Mouse (Mus musculus): ENCODE results near the gene Lhpp.

Lhpp gene

GRCm38 (mm10) chr7:132713483-132714126 lies 103.2 kb downstream of the Lhpp start:
- peak; percentile 67 for DNase-seq

DNA sequence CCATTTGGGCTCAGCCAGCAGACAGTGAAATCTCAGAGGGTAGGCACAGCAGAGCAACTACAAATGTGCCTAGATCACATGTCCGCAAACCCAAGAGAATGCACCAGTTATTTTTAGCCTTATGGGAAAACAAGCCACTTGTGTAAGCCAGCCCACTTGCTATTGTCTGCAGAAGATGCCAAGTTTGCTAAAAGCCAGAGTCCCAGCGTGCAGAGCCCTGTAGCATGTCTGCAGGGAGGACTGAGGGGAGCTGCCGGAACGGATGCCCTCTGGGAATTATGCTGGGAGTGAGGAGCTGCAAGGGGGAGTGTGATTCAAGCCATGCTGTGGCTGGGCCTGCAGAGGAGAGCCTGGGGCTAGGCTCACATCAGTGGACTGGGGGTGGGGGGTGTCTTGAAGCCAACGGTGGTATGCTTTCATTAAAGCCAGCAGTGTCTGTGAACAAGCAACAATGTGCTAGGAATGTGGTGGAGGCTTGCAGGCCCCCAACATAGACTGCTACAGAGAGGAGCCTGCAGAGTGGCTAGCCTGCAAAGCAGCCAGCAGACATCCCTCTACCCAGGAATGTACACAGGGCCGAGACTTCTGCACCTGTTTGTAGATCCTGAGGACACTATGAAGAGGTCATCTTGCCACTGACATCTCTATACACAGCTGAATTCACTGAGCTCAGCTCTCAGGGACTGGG lies 103.9 kb downstream of the Lhpp start:
- peak; percentile 61 for DNase-seq

GRCm38 (mm10) chr7:132715259-132715658 lies 104.8 kb downstream of the Lhpp start:
- DNase-seq = no peak

DNA sequence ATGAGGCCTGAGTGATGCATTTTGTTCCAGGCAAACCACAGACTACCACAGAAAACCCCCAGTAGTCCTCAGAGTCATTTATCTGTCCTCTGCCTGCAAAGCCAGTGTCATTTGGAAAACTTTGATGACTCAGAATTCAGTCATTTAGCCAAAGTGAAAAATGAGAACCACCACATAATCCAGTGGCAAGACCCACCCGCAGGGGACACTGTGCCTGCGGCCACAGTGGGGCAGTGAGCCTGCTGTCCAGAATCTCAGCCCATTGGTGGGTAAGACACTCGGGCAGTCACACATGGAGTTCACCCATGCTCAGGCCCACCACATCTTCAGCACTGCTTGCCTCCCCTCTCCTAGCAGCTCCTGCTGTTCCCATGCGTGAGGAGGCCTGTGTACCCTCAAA lies 109.1 kb downstream of the Lhpp start:
- no peak for DNase-seq

DNA sequence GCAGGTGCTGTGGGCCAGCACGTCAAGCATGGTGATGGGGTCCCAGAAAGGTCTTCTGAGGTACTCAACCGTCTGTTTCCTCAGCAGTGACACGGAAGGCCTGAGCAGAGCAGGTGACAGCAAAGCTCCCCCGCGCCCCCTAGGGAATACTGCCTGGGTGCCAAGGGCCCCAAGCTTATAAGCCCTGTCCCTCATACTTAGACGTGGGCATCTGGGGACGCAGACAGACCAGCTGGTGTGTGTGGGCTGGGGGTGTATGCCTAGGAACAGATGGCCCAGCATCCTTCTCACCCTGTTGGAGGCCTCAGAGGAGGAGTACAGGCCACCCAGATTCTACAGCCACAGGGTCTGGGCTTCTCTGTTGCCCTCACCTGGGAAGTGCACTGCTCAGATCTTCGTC lies 110.1 kb downstream of the Lhpp start:
- no peak for DNase-seq

DNA sequence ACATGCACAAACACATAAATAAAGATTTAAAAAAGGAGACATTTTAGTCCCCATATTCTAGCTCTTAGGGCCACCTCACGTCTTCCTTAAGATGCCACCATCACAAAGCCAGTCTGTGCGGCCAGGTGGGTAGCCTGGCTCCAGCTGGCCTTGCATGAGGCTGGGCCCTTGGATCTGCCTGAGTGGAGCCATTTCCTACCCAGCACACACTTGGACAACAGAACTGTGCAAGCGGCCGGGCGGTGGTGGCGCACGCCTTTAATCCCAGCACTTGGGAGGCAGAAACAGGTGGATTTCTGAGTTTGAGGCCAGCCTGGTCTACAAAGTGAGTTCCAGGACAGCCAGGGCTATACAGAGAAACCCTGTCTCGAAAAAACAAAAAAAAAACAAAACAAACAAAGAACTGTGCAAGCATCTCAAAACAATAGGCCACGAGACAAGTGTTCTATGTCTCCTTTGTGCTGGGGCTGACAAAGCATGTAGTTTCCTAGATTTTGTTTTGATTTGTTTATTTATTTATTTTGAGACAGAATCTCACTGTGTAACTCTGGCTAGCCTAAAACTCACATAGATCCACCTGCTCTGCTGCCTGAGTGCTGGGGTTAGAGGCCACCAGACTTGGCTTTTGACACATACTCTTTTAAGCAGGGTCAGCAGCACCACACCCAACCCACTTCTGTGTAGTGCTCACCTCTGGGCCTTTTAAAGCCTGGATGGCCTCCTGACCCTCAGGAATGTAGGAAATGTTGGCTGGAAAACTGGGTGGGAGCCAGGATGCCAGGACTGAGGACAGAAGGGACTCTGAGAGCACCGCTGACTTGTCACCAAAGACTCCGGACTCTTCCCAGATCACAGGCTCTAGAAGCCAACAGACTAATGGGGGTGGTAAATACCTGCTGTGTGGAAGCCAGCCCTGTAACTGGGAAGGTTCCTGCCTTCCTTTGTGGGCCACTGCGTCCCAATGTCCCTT lies 112.2 kb downstream of the Lhpp start:
- peak; percentile 56 for DNase-seq

DNA sequence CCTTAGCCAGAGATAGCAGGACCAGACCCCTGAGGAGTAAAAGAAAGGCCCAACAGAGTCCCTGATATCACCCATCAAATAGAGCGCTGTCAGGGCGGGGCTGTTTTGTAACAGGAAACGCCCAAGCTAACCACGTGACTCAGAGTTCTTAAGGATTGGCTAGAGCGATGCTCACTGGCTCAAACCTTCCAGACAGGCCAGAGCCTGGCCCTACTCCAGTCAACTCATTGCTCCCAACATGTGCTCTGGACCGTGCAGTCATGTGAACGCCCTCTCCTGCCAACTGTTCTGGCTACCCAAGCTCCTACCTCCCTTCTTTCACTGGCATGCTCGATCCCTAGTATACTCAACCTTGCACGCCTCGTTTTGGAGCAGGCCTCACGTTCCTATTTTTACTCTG lies 113.5 kb downstream of the Lhpp start:
- peak; percentile 73 for DNase-seq

DNA sequence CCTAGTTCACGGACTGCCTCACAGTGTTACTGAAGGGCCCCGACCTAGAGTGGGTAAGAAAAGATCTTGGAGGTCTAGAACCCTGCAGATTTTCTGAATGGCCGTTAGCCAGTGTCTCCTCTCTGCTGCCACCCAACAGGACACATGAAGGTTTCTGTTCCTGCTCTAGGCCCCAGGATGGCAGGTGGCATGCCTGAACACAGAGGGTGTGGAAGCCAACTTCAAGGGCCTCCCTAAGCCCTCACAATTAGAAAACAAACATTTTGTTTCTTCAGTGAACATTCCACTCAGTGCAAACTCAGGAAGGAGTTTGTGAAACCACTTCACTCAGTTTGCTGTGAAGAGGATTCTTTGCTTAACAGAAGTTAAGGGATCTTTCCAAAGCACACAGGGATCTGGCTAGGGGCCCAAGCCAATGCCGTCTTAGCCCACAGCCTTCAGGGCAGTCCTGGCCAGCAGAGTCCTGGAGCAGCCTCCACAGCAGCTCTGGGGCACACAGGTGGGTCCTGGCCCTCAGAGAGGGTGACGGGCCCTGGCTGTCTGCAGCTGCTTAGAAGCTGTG lies 114.1 kb downstream of the Lhpp start:
- DNase-seq = peak; percentile 81

GRCm38 (mm10) chr7:132726106-132726861 lies 115.8 kb downstream of the Lhpp start:
- no peak for DNase-seq

DNA sequence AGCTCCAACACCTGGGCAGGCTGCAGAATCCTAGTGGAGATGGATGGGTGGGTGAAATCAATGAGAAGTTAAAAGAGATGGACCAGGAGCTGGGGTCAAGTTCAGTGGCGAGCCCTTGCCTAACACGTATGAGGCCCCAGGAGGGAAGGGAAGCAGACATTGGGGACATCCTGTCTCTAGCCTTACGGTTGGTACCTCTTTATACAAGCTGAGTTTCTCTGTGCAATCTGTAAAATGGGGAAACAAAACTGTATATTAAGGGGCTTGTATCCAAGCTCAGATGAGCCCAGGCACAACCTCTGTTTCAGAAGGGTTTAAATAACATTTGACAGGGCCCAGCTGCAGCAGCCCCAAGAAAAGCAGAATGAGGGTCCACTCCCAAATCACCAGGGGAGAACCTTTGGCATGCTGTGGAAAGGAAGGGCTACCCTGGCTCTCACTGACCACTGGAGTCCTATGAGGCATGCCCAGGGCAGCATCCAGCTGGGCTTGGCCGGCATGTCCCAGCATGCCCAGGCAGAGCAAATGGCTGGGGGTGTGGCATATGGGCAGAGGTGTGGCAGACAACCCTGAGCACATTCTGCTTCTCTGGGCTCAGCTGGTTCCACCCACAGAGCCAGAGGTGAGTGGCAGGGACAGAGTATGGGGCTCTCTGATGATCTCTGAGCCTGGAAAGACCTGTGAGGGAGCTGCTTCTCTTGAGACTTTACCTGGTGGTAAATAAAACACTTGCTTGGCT lies 118.8 kb downstream of the Lhpp start:
- no peak for DNase-seq

- no peak for DNase-seq
Measured at GRCm38 (mm10) chr7:132730510-132730909, 120.1 kb downstream of the Lhpp start.

DNA sequence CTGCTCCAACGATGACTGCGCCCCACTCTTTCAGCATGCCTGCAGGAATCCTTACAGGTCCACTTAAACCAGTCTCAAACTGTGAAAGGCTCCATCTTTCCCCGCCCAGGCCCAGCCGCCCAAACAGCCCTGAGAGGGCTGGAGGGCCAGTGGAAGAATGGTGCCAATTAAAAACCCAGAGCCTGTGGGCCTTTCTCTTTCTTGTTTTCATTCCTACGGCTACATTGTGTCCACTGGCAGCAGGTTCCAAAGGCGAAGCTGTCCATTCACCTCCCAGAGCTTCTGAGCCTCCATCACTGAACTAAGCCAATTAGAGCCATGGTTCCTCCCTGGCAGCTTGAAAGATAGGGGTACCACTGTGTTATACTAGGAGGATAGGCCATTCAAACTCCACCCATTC lies 121.1 kb downstream of the Lhpp start:
- DNase-seq = no peak

DNA sequence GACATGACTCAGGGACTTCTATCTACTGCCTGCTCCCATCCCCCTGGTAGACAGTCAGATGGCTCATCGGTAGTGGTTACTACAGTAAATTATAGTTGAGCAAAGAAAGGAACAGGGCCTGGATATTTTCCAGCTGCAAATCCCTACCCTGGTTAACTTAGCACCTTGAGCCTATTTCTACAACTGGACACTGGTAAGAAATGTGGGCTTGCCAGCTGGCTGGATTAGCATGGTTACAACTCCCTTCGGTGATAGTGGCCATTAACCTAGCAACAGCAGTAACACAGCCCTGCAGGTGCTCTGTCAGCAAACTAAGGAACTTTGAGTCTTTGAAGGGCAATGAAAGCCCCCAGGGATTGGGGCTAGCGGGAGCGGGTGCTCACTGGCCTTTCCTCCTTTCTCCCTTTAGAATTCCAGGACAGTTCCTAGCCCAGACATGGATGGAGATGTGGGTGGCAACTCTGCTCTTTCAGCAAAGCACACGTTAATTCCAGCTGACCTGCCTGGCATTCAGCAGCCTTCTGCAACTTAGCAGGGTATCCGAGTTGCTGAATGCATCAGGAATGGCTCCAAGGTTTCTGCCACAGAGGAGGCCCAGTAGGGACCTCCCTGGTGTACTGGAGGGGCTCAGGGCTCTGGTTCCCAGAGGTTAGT lies 121.8 kb downstream of the Lhpp start:
- DNase-seq = no peak

DNA sequence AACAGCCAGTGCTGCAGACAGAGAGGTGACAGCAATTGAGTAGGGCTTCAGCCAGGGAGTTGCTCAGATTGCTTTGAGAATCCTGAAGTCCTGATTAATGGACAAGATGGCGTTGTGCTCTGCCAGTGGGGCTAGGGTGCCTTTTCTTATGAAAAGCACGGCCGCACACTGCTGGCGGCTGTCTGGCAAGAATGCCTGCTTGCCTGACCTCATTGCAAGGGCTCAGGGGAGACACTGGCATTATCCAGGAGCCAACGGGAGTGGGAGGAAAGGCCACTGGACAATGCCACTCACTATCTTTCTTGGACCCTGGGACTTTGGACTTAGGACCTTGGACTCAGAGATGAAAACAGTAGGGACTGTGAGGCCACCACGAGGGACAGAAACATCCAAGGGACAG lies 123.1 kb downstream of the Lhpp start:
- no peak for DNase-seq

DNA sequence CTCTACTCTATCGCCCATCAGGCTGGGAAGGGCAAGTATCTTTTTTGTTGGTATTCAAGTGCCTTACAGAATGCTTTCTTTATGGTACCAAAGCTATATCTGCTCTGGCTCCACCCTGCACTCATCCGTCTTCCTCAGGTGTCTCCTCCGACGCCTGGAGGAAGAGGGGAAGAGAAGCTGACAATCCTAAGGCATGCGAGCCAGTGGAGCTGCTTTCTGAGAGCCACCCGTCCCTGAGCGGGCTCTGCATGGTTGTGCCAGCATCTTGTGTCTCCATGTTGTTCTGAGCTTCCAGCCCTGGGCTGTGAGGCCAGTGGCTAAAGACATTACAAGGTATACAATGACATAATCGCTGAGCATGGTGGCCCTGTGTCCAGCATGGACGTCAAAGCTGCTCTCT lies 123.8 kb downstream of the Lhpp start:
- no peak for DNase-seq

GRCm38 (mm10) chr7:132735145-132735544 lies 124.7 kb downstream of the Lhpp start:
- peak; percentile 82 for DNase-seq

DNA sequence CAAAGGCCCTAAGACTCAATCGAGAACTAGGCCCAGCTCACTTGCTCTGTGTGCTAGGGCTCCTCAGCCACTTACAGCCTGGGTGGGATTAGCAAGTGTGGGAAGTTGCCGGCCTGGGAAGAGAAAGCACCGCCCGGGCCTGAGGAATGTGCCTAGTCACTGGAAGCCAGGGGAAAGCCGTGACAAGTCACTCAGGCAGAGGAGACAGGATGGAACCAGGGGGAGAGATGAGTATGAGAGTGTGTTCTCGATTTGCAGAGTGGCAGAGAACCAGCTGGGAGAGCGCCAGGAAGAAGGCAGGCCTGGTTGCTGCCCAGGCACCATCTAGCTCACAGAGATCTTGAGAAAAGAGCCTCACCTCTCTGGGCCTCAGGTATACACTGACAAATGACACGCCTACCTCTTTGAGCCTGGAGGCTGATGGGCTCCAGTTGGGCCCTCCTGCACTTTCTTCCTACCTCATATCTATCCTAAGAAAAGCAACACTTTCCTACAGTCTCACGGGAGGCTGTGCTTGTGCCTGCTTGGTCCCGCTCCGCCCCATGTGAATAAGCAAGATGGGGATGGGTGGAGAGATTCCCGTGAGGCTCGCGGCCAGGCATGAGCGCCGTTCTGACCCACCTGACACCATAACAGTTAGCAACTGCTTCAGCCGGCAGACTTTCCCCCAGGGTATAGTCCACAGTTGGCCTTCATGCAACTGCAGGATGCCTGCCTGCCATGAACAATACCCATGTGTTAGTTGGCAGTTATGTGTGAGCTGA lies 125.8 kb downstream of the Lhpp start:
- DNase-seq = peak; percentile 67

DNA sequence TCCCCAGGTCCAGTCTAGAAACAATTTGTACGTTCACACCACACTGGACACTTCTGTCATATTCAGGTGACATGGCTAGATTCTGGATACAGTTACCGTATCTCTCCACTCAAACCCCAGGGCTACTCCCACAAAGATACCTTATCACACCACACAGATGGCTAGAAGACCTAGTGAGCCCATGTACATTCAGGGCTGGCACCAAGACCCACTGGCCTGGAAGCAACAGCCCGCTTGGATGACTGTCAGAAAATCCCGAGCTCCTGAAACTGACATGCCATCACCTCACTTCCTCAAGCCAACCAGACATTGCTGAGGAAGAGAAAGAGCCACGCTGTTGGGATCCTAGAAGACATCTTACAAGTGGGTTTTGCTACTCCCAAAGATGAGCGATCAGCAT lies 128.4 kb downstream of the Lhpp start:
- no peak for DNase-seq

- no peak for DNase-seq
Measured at GRCm38 (mm10) chr7:132739829-132740228, 129.4 kb downstream of the Lhpp start.

GRCm38 (mm10) chr7:132742912-132743311 lies 132.5 kb downstream of the Lhpp start:
- DNase-seq = no peak

Measured in lung, postnatal 14 days (tissue).